Mouse (Mus musculus) E14TG2a.4 (cell line): ENCODE data around the gene Slbp.

Source experiments
- CTCF ChIP-seq: conservative IDR thresholded peaks from 2 replicates; pipeline ENCODE4 v1.5.1; 2014; ENCODE audit warnings: low read length
- POU5F1 ChIP-seq: IDR thresholded peaks from 2 replicates; pipeline ENCODE4 v1.6.1; 2014; ENCODE audit warnings: low read length, borderline replicate concordance

GRCm38 (mm10) chr5:33695718-33696121 is 43.3 kb upstream of the Slbp start:
- TF ChIP-seq CTCF (no peak), POU5F1 (no peak)
